Mouse (Mus musculus) layer of hippocampus, adult 18-20 months (tissue): ENCODE data around the gene Kat6b. TPM values are rescaled to one million over a fixed set of nuclear protein-coding genes. Genes with fewer than 3 reads are reported as not detected.
"Not testable (repeated sequence)": the region's sequence is repeated elsewhere in the genome, so short reads cannot be mapped to it uniquely, and the experiment has no call there.

Source experiments
- DNase-seq, 2 experiments: peaks; one replicate each; pipeline ENCODE4 v3.0.0; 2022; ENCODE audit warnings: low spot score in 2 of 2
- total RNA-seq, 2 experiments: library from RNA; stranded (reverse); gene quantifications; 2 replicates each; pipeline ENCODE4 v1.2.3; 2021

Kat6b gene
- total RNA-seq, 2 experiments from 2014 or later, result 106 to 120 TPM

- DNase-seq, result no peak
These were observed 172.6 kb downstream of the Kat6b start for GRCm38 (mm10) chr14:21653813-21654212.

GRCm38 (mm10) chr14:21659155-21659554, 177.9 kb downstream of the Kat6b start:
- DNase-seq, result no peak

- peak in 1 of 2 experiments; percentile 76 for DNase-seq
These were observed 178.4 kb downstream of the Kat6b start for GRCm38 (mm10) chr14:21659652-21660051.

- no peak for DNase-seq
These were observed 181.4 kb downstream of the Kat6b start for GRCm38 (mm10) chr14:21662465-21663142.

- DNase-seq, result no peak
These were observed 188.0 kb downstream of the Kat6b start for GRCm38 (mm10) chr14:21669218-21669617.

GRCm38 (mm10) chr14:21669633-21670421, 188.6 kb downstream of the Kat6b start:
- DNase-seq, result no peak

- not testable (repeated sequence) for DNase-seq
These were observed 189.3 kb downstream of the Kat6b start for GRCm38 (mm10) chr14:21670422-21671006.

GRCm38 (mm10) chr14:21673100-21673499, 191.9 kb downstream of the Kat6b start:
- DNase-seq, result no peak

GRCm38 (mm10) chr14:21674471-21674870, 193.2 kb downstream of the Kat6b start:
- DNase-seq, result no peak

GRCm38 (mm10) chr14:21676223-21676622, 195.0 kb downstream of the Kat6b start:
- no peak for DNase-seq

- peak; percentile 33 to 78 for DNase-seq
These were observed 197.5 kb downstream of the Kat6b start for GRCm38 (mm10) chr14:21678509-21679285.

- DNase-seq, result no peak
These were observed 198.5 kb downstream of the Kat6b start for GRCm38 (mm10) chr14:21679631-21680201.

GRCm38 (mm10) chr14:21682681-21683129, 201.5 kb downstream of the Kat6b start:
- no peak for DNase-seq

- no peak for DNase-seq
These were observed 202.6 kb downstream of the Kat6b start for GRCm38 (mm10) chr14:21683834-21684233.

- no peak for DNase-seq
These were observed 204.3 kb downstream of the Kat6b start for GRCm38 (mm10) chr14:21685411-21686146.

GRCm38 (mm10) chr14:21686376-21687279, 205.4 kb downstream of the Kat6b start:
- no peak for DNase-seq

GRCm38 (mm10) chr14:21691070-21691469, 209.8 kb downstream of the Kat6b start:
- no peak for DNase-seq

GRCm38 (mm10) chr14:21695020-21695419, 213.8 kb downstream of the Kat6b start:
- DNase-seq, result no peak

- no peak for DNase-seq
These were observed 215.1 kb downstream of the Kat6b start for GRCm38 (mm10) chr14:21696186-21696830.
